Mouse (Mus musculus) limb, embryonic 14.5 days (tissue): ENCODE measurements at regions not wholly inside any gene's neighbourhood (a gene's known extent, or its start where the extent isn't known, plus 50 kb on each side); places are given as distances from the start of the nearest gene placed in this dataset.

Source experiments
- ATAC-seq: fragments of 200-750 bp; cut with Nextera tagmentation; 2 replicates; pipeline ENCODE4 v1.8.0; 2017; ENCODE audit warnings: low read depth, moderate number of reproducible peaks, moderate TSS enrichment; ENCODE audit not compliant: low FRiP score
- DNase-seq: peaks from one replicate; pipeline ENCODE4 v3.0.0-alpha.2; 2015; ENCODE audit warnings: low spot score
- H3K27ac ChIP-seq: fragments of 300-500 bp; sonication (generic); replicated peaks from 2 replicates; pipeline ENCODE4 v1.5.1; 2014; ENCODE audit warnings: low read depth, mild to moderate bottlenecking, low read length, moderate library complexity, mixed read lengths
- H3K27me3 ChIP-seq: fragments of 300-500 bp; sonication (generic); 2 replicates; pipeline ENCODE4 v1.6.1; 2014; ENCODE audit warnings: low read length, mixed read lengths; ENCODE audit not compliant: control insufficient read depth, insufficient read depth
- H3K36me3 ChIP-seq: fragments of 300-500 bp; sonication (generic); 2 replicates; pipeline ENCODE4 v1.6.1; 2014; ENCODE audit warnings: mild to moderate bottlenecking, low read length, moderate library complexity, mixed read lengths; ENCODE audit not compliant: control insufficient read depth, insufficient read depth
- H3K4me1 ChIP-seq: fragments of 300-500 bp; sonication (generic); 2 replicates; pipeline ENCODE4 v1.6.1; 2014; ENCODE audit warnings: antibody characterized with exemption, low read length, mixed read lengths; ENCODE audit not compliant: control insufficient read depth, insufficient read depth
- H3K4me2 ChIP-seq: fragments of 300-500 bp; sonication (generic); replicated peaks from 2 replicates; pipeline ENCODE4 v1.6.1; 2014; ENCODE audit warnings: low read depth, mild to moderate bottlenecking, low read length, moderate library complexity; ENCODE audit not compliant: severe bottlenecking
- H3K4me3 ChIP-seq: fragments of 300-500 bp; sonication (generic); replicated peaks from 2 replicates; pipeline ENCODE4 v1.5.1; 2014; ENCODE audit warnings: low read length
- H3K9ac ChIP-seq: fragments of 300-500 bp; sonication (generic); 2 replicates; pipeline ENCODE4 v1.6.1; 2014; ENCODE audit warnings: mild to moderate bottlenecking, low read depth, low read length, moderate library complexity; ENCODE audit not compliant: severe bottlenecking
- H3K9me3 ChIP-seq: fragments of 300-500 bp; sonication (generic); 2 replicates; pipeline ENCODE4 v1.6.1; 2016; ENCODE audit warnings: low read length; ENCODE audit not compliant: control insufficient read depth
- POLR2A ChIP-seq: fragments of 200-500 bp; IDR thresholded peaks from 2 replicates; pipeline ENCODE4 v1.8.0; 2012; ENCODE audit warnings: inconsistent platforms, mild to moderate bottlenecking, moderate library complexity, borderline replicate concordance; ENCODE audit not compliant: insufficient read depth, insufficient read length; ENCODE audit errors: extremely low read depth
- WGBS: fragments of 180-500 bp; shearing (Covaris S2); extraction: QIAGEN DNeasy Blood & Tissue Kit; methylation state at CpG from one replicate; pipeline ENCODE4 v1.1.7; 2014; 5-methylcytosine and 5-hydroxymethylcytosine counted together

- TF ChIP-seq POLR2A: no peak
- no peaks in the 10 kb centered on the region for H3K36me3 ChIP-seq
- no peak overlapping the region for H3K27ac ChIP-seq
- no peaks in the 10 kb centered on the region for H3K27me3 ChIP-seq
- no peak for DNase-seq
- 76% methylated on average over 3 of the region's 3 CpGs for WGBS
- H3K4me2 ChIP-seq: no peak overlapping the region
- no peak for ATAC-seq
- no peak overlapping the region for H3K9ac ChIP-seq
- no peak overlapping the region for H3K4me3 ChIP-seq
- H3K4me1 ChIP-seq: peaks cover 10% of the 10 kb centered on the region
- no peaks in the 10 kb centered on the region for H3K9me3 ChIP-seq
These were observed 59.0 kb upstream of the Ntm start for GRCm38 (mm10) chr9:30021981-30022380.

DNA sequence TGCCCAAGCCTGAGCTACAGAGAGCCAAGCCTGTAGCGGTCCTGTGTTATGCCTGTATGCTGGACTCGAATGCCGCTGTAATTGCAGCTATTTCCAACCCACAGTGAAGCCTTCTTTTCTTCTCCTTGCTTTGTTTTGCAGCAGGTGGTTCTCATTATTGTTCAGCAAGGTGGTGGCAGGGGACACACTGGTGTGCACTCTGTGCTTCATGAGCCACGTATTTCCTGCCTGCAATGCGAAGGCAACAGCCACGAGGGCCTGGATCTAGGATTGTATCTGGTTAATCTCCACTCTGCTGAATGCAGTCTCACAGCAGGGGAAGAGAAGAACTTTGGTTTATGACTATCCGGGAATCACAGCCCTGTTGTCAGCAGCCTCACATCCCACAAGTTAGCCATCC, 62.3 kb upstream of the Ntm start:
- Histone ChIP-seq H3K27me3 (no peaks in the 10 kb centered on the region), H3K4me2 (no peak overlapping the region), H3K9ac (no peak overlapping the region), H3K4me3 (no peak overlapping the region), H3K36me3 (no peaks in the 10 kb centered on the region), H3K27ac (no peak overlapping the region), H3K9me3 (no peaks in the 10 kb centered on the region), H3K4me1 (peaks cover 10% of the 10 kb centered on the region)
- peak; percentile 70; the same call in 1 of the 2 replicates for ATAC-seq
- no peak for TF ChIP-seq POLR2A
- WGBS: 18% methylated on average over 7 of the region's 7 CpGs
- DNase-seq: peak; percentile 27

DNA sequence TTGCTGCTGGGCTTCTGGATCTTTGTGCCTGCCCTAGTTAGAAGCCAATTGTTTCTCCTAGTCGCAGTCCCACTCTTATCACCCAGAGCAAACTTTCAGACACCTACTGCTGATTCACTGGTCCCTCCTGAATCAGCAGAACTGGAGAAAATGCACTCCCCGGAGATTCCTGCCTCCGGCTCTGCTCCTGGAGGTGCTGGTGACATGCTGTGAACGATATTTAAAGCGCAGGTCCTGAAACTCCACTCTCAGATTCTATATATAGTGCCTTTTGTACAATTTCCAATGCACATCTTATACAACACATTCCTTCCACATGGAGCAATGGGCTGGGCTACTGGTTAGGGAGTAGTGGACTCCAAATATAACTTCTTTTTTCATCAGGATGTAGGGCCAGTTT, 64.0 kb upstream of the Ntm start:
- H3K4me2 ChIP-seq: no peak overlapping the region
- no peak overlapping the region for H3K9ac ChIP-seq
- H3K27ac ChIP-seq: no peak overlapping the region
- WGBS: 60% methylated on average over 5 of the region's 5 CpGs
- peaks cover 10% of the 10 kb centered on the region for H3K4me1 ChIP-seq
- no peak overlapping the region for H3K4me3 ChIP-seq
- no peak for TF ChIP-seq POLR2A
- ATAC-seq (no peak), DNase-seq (no peak)
- H3K9me3 ChIP-seq: no peaks in the 10 kb centered on the region
- no peaks in the 10 kb centered on the region for H3K36me3 ChIP-seq
- H3K27me3 ChIP-seq: no peaks in the 10 kb centered on the region

DNA sequence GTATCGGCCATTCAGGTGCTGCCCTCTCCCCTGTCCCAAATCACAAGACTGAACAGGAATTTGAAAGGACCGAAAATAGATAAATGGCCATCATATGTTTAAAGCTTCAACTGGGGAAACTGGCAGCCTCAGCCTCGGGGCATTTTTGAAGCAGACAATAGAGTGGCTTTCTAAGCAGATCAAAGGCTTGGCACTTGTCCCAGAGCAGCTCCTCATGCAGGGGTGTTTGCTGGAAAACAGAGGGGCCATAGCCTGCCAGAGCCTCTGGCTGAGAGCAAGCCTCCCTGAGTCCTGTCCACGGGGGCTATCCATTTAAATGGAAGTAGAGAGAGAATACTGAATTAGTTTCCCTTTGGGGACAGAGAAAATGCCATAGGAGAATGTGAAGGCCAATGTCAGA, 77.5 kb upstream of the Ntm start:
- WGBS: 35% methylated on average over 4 of the region's 4 CpGs
- Histone ChIP-seq H3K9ac (no peak overlapping the region), H3K4me3 (no peak overlapping the region), H3K27me3 (no peaks in the 10 kb centered on the region), H3K27ac (no peak overlapping the region), H3K36me3 (no peaks in the 10 kb centered on the region), H3K4me1 (no peaks in the 10 kb centered on the region; the same call in 1 of the 2 replicates), H3K9me3 (no peaks in the 10 kb centered on the region), H3K4me2 (no peak overlapping the region)
- DNase-seq: no peak
- TF ChIP-seq POLR2A: no peak
- no peak for ATAC-seq

- 73% methylated on average over 2 of the region's 2 CpGs for WGBS
- Histone ChIP-seq H3K27ac (no peak overlapping the region), H3K9me3 (no peaks in the 10 kb centered on the region)
These were observed 101.6 kb upstream of the Ntm start for GRCm38 (mm10) chr9:30064551-30064950.

GRCm38 (mm10) chr9:30067980-30068379, 105.0 kb upstream of the Ntm start:
- H3K9ac ChIP-seq: no peak overlapping the region
- no peaks in the 10 kb centered on the region for H3K4me1 ChIP-seq
- no peak for ATAC-seq
- no peaks in the 10 kb centered on the region for H3K9me3 ChIP-seq
- H3K36me3 ChIP-seq: no peaks in the 10 kb centered on the region
- no peak for TF ChIP-seq POLR2A
- no peak overlapping the region for H3K4me2 ChIP-seq
- 72% methylated on average over 7 of the region's 7 CpGs for WGBS
- H3K27me3 ChIP-seq: no peaks in the 10 kb centered on the region
- no peak overlapping the region for H3K27ac ChIP-seq
- no peak overlapping the region for H3K4me3 ChIP-seq
- DNase-seq: no peak

More at GRCm38 (mm10) chr9:30064551-30064950, 101.6 kb upstream of the Ntm start:
- Histone ChIP-seq H3K36me3 (no peaks in the 10 kb centered on the region), H3K4me2 (no peak overlapping the region), H3K27me3 (no peaks in the 10 kb centered on the region), H3K9ac (no peak overlapping the region), H3K4me3 (no peak overlapping the region), H3K4me1 (no peaks in the 10 kb centered on the region)
- TF ChIP-seq POLR2A: no peak
- ATAC-seq (no peak), DNase-seq (no peak)
